Mouse (Mus musculus) forebrain, postnatal 0 days (tissue): ENCODE results near the gene Otulin. TPM values are rescaled to one million over a fixed set of nuclear protein-coding genes. Genes with fewer than 3 reads are reported as not detected.

Experiments used
- ATAC-seq: fragments of 200-750 bp; cut with Nextera tagmentation; 2 replicates; pipeline ENCODE4 v1.8.0; 2017; ENCODE audit warnings: mild to moderate bottlenecking, moderate library complexity
- DNase-seq: peaks from one replicate; pipeline ENCODE4 v3.0.0-alpha.2; 2015
- H3K27ac ChIP-seq: fragments of 300-500 bp; sonication (generic); 2 replicates; pipeline ENCODE4 v1.5.1; 2014; ENCODE audit warnings: low read depth, mild to moderate bottlenecking, antibody characterized with exemption, low read length, moderate library complexity, mixed read lengths
- H3K27me3 ChIP-seq: fragments of 300-500 bp; sonication (generic); 2 replicates; pipeline ENCODE4 v1.6.1; 2014; ENCODE audit warnings: mild to moderate bottlenecking, low read length, mixed read lengths; ENCODE audit not compliant: insufficient read depth
- H3K36me3 ChIP-seq: fragments of 300-500 bp; sonication (generic); 2 replicates; pipeline ENCODE4 v1.6.1; 2014; ENCODE audit warnings: mild to moderate bottlenecking, moderate library complexity; ENCODE audit not compliant: insufficient read depth
- H3K4me1 ChIP-seq: fragments of 300-500 bp; sonication (generic); 2 replicates; pipeline ENCODE4 v1.6.1; 2014; ENCODE audit warnings: antibody characterized with exemption; ENCODE audit not compliant: insufficient read depth
- H3K4me2 ChIP-seq: fragments of 300-500 bp; sonication (generic); 2 replicates; pipeline ENCODE4 v1.6.1; 2014; ENCODE audit warnings: low read depth, mild to moderate bottlenecking, moderate library complexity
- H3K4me3 ChIP-seq: fragments of 300-500 bp; sonication (generic); 2 replicates; pipeline ENCODE4 v1.5.1; 2014; ENCODE audit warnings: low read depth, low read length, mixed read lengths
- H3K9ac ChIP-seq: fragments of 300-500 bp; sonication (generic); 2 replicates; pipeline ENCODE4 v1.6.1; 2014; ENCODE audit warnings: mild to moderate bottlenecking
- H3K9me3 ChIP-seq: fragments of 300-500 bp; sonication (generic); 2 replicates; pipeline ENCODE4 v1.6.1; 2016; ENCODE audit warnings: low read length
- CTCF ChIP-seq: sonication (generic); IDR thresholded peaks from 2 replicates; pipeline ENCODE4 v1.5.1; 2016; ENCODE audit warnings: antibody characterized with exemption, control low read depth, low read depth
- WGBS: fragments of 180-500 bp; shearing (Covaris S2); extraction: QIAGEN DNeasy Blood & Tissue Kit; methylation state at CpG from one replicate; pipeline ENCODE4 v1.1.7; 2014; 5-methylcytosine and 5-hydroxymethylcytosine counted together
- polyA plus RNA-seq: library from polyadenylated mRNA; unstranded; fragments of >200 nt; fragmentation: Nextera tagmentation; extraction: Ambion mirVana; gene quantifications from 2 replicates; pipeline ENCODE4 v1.2.1, GENCODE M21; 2015
- total RNA-seq: library from RNA; depleted of rRNA; stranded (reverse); fragments of >200 nt; gene quantifications from 2 replicates; pipeline ENCODE4 v1.2.3, GENCODE M21; 2014

Otulin gene
- total and polyA plus RNA-seq, 2 experiments from 2014 or later, result 25.1 to 27.4 TPM

GRCm38 (mm10) chr15:27672259-27672658 is 41.8 kb upstream of the Otulin start:
- ATAC-seq, result no peak
- H3K36me3 ChIP-seq, result no peaks in the 10 kb centered on the region
- H3K9ac ChIP-seq, result no peak overlapping the region

GRCm38 (mm10) chr15:27671612-27672245 is 41.2 kb upstream of the Otulin start:
- H3K27me3 ChIP-seq, result no peaks in the 10 kb centered on the region
- no peak overlapping the region for H3K27ac ChIP-seq
- ATAC-seq, result no peak
- TF ChIP-seq CTCF, result no peak
- no peaks in the 10 kb centered on the region for H3K4me1 ChIP-seq
- WGBS, result 88% methylated on average over 10 of the region's 10 CpGs
- H3K4me2 ChIP-seq, result no peak overlapping the region
- H3K9ac ChIP-seq, result no peak overlapping the region
- no peaks in the 10 kb centered on the region for H3K9me3 ChIP-seq
- no peaks in the 10 kb centered on the region for H3K36me3 ChIP-seq
- no peak for DNase-seq
- no peak overlapping the region for H3K4me3 ChIP-seq

More at GRCm38 (mm10) chr15:27672259-27672658, 41.8 kb upstream of the Otulin start:
- Histone ChIP-seq H3K27ac (no peak overlapping the region), H3K4me3 (no peak overlapping the region), H3K9me3 (no peaks in the 10 kb centered on the region), H3K27me3 (no peaks in the 10 kb centered on the region), H3K4me2 (no peak overlapping the region), H3K4me1 (no peaks in the 10 kb centered on the region)
- DNase-seq, result no peak
- TF ChIP-seq CTCF, result no peak
- WGBS, result 38% methylated on average over 8 of the region's 8 CpGs

GRCm38 (mm10) chr15:27670708-27671107 is 40.2 kb upstream of the Otulin start:
- ATAC-seq (no peak), DNase-seq (no peak)
- Histone ChIP-seq H3K4me3 (no peak overlapping the region), H3K4me1 (no peaks in the 10 kb centered on the region), H3K9me3 (no peaks in the 10 kb centered on the region), H3K9ac (no peak overlapping the region), H3K27ac (no peak overlapping the region), H3K36me3 (no peaks in the 10 kb centered on the region), H3K4me2 (no peak overlapping the region), H3K27me3 (no peaks in the 10 kb centered on the region)
- TF ChIP-seq CTCF, result no peak
- 81% methylated on average over 8 of the region's 8 CpGs for WGBS

GRCm38 (mm10) chr15:27669931-27670411 is 39.5 kb upstream of the Otulin start:
- WGBS, result 87% methylated on average over 12 of the region's 12 CpGs
- TF ChIP-seq CTCF, result no peak
- Histone ChIP-seq H3K27ac (no peak overlapping the region), H3K9me3 (no peaks in the 10 kb centered on the region), H3K36me3 (no peaks in the 10 kb centered on the region), H3K27me3 (no peaks in the 10 kb centered on the region), H3K4me2 (no peak overlapping the region), H3K4me3 (no peak overlapping the region), H3K4me1 (no peaks in the 10 kb centered on the region), H3K9ac (no peak overlapping the region)
- ATAC-seq, result no peak
- no peak for DNase-seq

- Histone ChIP-seq H3K36me3 (no peaks in the 10 kb centered on the region), H3K27ac (no peak overlapping the region), H3K4me1 (no peaks in the 10 kb centered on the region), H3K9me3 (no peaks in the 10 kb centered on the region), H3K4me3 (no peak overlapping the region), H3K4me2 (no peak overlapping the region), H3K27me3 (no peaks in the 10 kb centered on the region), H3K9ac (no peak overlapping the region)
- 75% methylated on average over 4 of the region's 4 CpGs for WGBS
- TF ChIP-seq CTCF, result no peak
- ATAC-seq, result no peak
- DNase-seq, result no peak
Observed at GRCm38 (mm10) chr15:27669276-27669675, 38.8 kb upstream of the Otulin start.

GRCm38 (mm10) chr15:27668557-27668956 is 38.1 kb upstream of the Otulin start:
- no peaks in the 10 kb centered on the region for H3K27me3 ChIP-seq
- H3K27ac ChIP-seq, result no peak overlapping the region
- no peak for DNase-seq
- no peak overlapping the region for H3K4me2 ChIP-seq
- H3K4me1 ChIP-seq, result no peaks in the 10 kb centered on the region
- no peaks in the 10 kb centered on the region for H3K36me3 ChIP-seq
- no peak overlapping the region for H3K9ac ChIP-seq
- H3K4me3 ChIP-seq, result no peak overlapping the region
- no peak for TF ChIP-seq CTCF
- 87% methylated on average over 7 of the region's 7 CpGs for WGBS
- no peak for ATAC-seq
- H3K9me3 ChIP-seq, result no peaks in the 10 kb centered on the region

- no peak for TF ChIP-seq CTCF
- no peaks in the 10 kb centered on the region for H3K4me1 ChIP-seq
- H3K27me3 ChIP-seq, result no peaks in the 10 kb centered on the region
- DNase-seq, result no peak
- WGBS, result 68% methylated on average over 9 of the region's 9 CpGs
- no peak overlapping the region for H3K4me2 ChIP-seq
- no peak overlapping the region for H3K27ac ChIP-seq
- H3K9ac ChIP-seq, result no peak overlapping the region
- H3K4me3 ChIP-seq, result no peak overlapping the region
- ATAC-seq, result 0 out of 2 replicates have a peak, but pooled peaks have one; percentile 32
- H3K9me3 ChIP-seq, result no peaks in the 10 kb centered on the region
- no peaks in the 10 kb centered on the region for H3K36me3 ChIP-seq
Observed at GRCm38 (mm10) chr15:27668001-27668461, 37.5 kb upstream of the Otulin start.
